Mouse (Mus musculus) bone marrow, adult 2 months (tissue): ENCODE data around the gene Stip1. TPM values are rescaled to one million over a fixed set of nuclear protein-coding genes. Genes with fewer than 3 reads are reported as not detected.
A peak's percentile ranks its signal among the peaks of the same experiment; 100 is the strongest.

Source experiments
- H3K27ac ChIP-seq: fragments of 200-500 bp; 2 replicates; pipeline ENCODE4 v1.5.1; 2012; ENCODE audit warnings: low read depth, mild to moderate bottlenecking, control low read depth, inconsistent platforms, low read length; ENCODE audit not compliant: control insufficient read depth, poor library complexity, insufficient read depth
- H3K4me1 ChIP-seq: fragments of 200-500 bp; 2 replicates; pipeline ENCODE4 v1.6.1; 2011; ENCODE audit warnings: low read length; ENCODE audit not compliant: control insufficient read depth, insufficient read depth
- H3K4me3 ChIP-seq: fragments of 200-500 bp; replicated peaks from 2 replicates; pipeline ENCODE3; 2011; ENCODE audit warnings: mild to moderate bottlenecking, low read depth, low read length, control low read depth; ENCODE audit not compliant: control insufficient read depth
- CTCF ChIP-seq: fragments of 200-500 bp; IDR thresholded peaks from 2 replicates; pipeline ENCODE4 v1.5.1; 2011; ENCODE audit warnings: low read length, control low read depth; ENCODE audit not compliant: control insufficient read depth, insufficient read depth
- POLR2A ChIP-seq: fragments of 200-500 bp; IDR thresholded peaks from 2 replicates; pipeline ENCODE4 v1.6.1; 2011; ENCODE audit warnings: low read depth, mild to moderate bottlenecking, control low read depth, low read length, borderline replicate concordance; ENCODE audit not compliant: control insufficient read depth
- WGBS: fragments of 180-500 bp; shearing (Covaris S2); methylation state at CpG from one replicate; pipeline ENCODE4 v1.1.7; 2018; 5-methylcytosine and 5-hydroxymethylcytosine counted together
- polyA plus RNA-seq: library from polyadenylated mRNA; stranded (reverse); fragments of >200 nt; gene quantifications from 2 replicates; pipeline ENCODE4 v1.2.4, GENCODE M21; 2011; ENCODE audit warnings: low replicate concordance; ENCODE audit not compliant: missing spikeins, insufficient read depth, insufficient read length

The Stip1 gene
- polyA plus RNA-seq: 54.6 and 95.7 TPM in 2 replicates

DNA sequence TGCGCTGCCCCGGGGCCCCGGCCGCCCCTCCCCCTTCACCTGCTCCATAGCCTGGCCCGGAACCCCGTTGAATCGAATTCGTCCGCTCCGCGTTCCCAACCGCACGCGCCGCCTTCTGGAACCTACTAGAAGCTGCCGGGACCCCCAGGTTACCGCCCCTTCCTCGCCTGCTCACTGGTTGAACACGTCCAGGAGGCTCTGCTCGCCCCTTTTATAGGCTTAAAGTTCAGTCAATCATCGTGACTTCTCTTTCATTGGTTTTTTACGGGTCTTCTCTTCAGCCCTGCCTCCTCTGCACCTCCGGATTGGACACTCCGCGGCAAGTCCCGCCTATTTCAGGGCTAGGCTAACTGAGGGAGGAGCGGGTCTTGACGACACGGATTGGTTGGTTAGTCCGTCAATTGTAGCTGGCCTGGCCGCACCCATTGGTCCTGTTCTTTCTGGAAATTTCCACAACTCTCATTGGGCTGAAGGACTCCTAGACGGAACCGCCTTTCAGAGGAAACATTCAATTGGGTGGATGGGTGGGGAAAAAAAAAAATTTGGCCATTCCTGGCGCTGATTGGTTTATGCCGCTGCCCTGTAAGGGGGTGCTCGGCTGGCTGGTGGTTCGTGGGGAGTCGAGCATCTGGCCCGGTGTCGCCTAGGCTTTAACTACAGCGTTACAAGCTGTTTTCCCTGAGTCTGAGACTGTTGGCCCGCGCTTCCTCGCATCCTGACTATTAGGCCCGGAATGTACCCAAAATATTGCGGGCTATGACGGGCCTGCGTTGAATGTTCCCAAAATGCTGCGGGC, at the start of gene Stip1:
TSS of gene Stip1 (minus strand) at position 127 of the 796 bp plus-strand sequence.
- H3K27ac ChIP-seq: peak within 1 kb of the TSS; percentile 65
- H3K4me1 ChIP-seq: peaks cover 3% of the 10 kb centered on the region
- peak within 1 kb of the TSS; percentile 68 for H3K4me3 ChIP-seq
- peak; percentile 93 for TF ChIP-seq POLR2A
- TF ChIP-seq CTCF: peak; percentile 32; the same call in 1 of the 2 replicates
- under 1% methylated on average over 49 of the region's 49 CpGs for WGBS

DNA sequence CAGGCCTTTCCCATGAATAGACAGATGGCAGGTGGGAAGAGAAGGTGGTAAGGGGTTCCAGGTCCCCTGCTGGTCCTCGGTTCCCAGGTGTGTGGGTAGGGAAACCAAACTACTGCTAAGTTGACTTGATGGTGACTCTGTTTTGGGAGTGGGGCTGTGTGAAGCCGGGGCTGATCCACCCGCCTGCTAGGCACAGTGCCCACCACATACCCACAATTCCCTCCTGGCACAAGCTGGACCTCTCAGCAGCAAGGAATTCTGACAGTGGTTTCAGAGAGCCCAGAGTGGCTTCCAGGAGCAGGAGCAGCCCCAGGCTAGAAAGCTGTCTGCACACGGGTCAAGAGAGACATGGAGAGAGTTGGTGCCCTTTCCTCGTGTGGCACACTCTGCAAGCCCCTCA, 49.3 kb upstream of the Stip1 start:
- TF ChIP-seq CTCF: no peak
- no peak for TF ChIP-seq POLR2A
- no peak overlapping the region for H3K27ac ChIP-seq
- H3K4me3 ChIP-seq: no peak overlapping the region
- WGBS: 74% methylated on average over 5 of the region's 5 CpGs
- H3K4me1 ChIP-seq: no peaks in the 10 kb centered on the region

- no peak overlapping the region for H3K27ac ChIP-seq
- H3K4me1 ChIP-seq: no peaks in the 10 kb centered on the region
- H3K4me3 ChIP-seq: no peak overlapping the region
- TF ChIP-seq CTCF (no peak), POLR2A (no peak)
- 19% methylated on average over 9 of the region's 9 CpGs for WGBS
These were observed 48.8 kb upstream of the Stip1 start for GRCm38 (mm10) chr19:7088558-7088957.

GRCm38 (mm10) chr19:7084734-7085133, 45.0 kb upstream of the Stip1 start:
- Histone ChIP-seq H3K27ac (no peak overlapping the region; the same call in 1 of the 2 replicates), H3K4me1 (no peaks in the 10 kb centered on the region), H3K4me3 (no peak overlapping the region)
- 65% methylated on average over 15 of the region's 15 CpGs for WGBS
- no peak for TF ChIP-seq POLR2A
- TF ChIP-seq CTCF: no peak

DNA sequence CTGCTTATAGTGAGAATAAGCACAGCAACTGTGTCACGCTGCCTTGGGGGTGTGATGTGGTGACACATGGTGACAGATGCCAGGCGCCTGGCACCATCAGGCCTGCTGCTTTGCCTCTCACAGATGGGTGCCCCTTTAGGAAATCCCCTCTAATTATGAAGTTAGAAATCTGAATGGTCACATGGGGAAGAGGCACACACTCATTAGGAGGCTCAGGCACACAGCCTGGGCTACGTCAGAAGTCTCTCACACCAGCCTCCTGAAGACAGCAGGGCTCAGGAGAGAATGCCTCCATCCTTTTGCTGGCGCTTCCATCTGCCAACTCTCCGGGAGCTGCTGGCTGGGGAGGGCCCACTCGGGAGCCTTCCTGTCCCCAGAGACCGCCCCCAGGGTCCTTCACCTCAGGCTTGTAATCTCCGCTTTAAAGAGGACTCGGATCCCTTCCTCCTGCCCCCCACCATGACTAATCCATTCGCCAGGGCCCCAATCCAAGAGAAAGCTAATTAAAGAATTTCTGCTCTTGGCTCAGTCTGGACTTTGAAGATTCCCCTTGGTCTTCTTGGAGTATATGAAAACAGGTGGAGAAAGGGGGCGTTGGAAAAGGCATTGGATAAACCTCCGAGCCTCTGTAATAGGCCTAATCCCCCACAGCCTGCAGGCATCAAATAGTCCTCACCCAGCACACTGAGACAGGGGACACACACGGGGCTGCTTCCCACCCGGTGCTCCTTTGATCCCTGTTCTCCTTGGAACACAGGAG, 43.4 kb upstream of the Stip1 start:
- TF ChIP-seq CTCF (no peak), POLR2A (no peak)
- H3K4me3 ChIP-seq: no peak overlapping the region
- no peak overlapping the region for H3K27ac ChIP-seq

GRCm38 (mm10) chr19:7081516-7082266, 41.9 kb upstream of the Stip1 start:
- H3K27ac ChIP-seq: no peak overlapping the region
- no peak overlapping the region for H3K4me3 ChIP-seq
- H3K4me1 ChIP-seq: no peaks in the 10 kb centered on the region
- 70% methylated on average over 7 of the region's 7 CpGs for WGBS
- TF ChIP-seq CTCF (no peak), POLR2A (no peak)

More for the DNA sequence above, 43.4 kb upstream of the Stip1 start:
- WGBS: 84% methylated on average over 14 of the region's 14 CpGs
- no peaks in the 10 kb centered on the region for H3K4me1 ChIP-seq

DNA sequence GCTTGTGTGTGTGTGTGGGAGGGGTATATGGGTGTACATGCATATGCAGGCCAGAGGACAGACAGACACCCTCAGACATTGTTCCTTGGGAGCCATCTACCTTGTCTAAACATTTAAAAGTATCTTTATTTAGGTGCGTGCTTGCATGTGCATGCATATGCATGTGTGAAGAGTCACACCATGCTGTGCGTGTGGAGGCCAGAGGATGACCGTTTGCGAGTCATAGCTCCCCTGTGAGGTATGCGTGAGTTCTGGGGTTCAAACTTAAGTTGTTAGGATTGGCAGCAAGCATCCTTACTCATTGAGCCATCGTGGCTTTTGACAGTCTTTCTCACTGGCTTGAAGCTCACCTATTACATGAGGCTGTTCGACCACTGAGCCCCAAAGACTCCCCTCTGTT, 38.5 kb upstream of the Stip1 start:
- WGBS: 85% methylated on average over 7 of the region's 7 CpGs
- H3K4me3 ChIP-seq: no peak overlapping the region
- H3K4me1 ChIP-seq: no peaks in the 10 kb centered on the region; the same call in 1 of the 2 replicates
- no peak for TF ChIP-seq CTCF
- no peak for TF ChIP-seq POLR2A
- H3K27ac ChIP-seq: no peak overlapping the region
